Mouse (Mus musculus) natural killer cell, adult 2 months (primary cell): ENCODE measurements at regions not wholly inside any gene's neighbourhood (a gene's known extent, or its start where the extent isn't known, plus 50 kb on each side); places are given as distances from the start of the nearest gene placed in this dataset.
"Not testable (repeated sequence)": the region's sequence is repeated elsewhere in the genome, so short reads cannot be mapped to it uniquely, and the experiment has no call there.

Source experiments
- DNase-seq, 2 experiments: peaks; one replicate each; pipeline ENCODE4 v3.0.0; 2022; ENCODE audit warnings: low spot score in 2 of 2

- DNase-seq = no peak
Measured at GRCm38 (mm10) chr17:15247546-15248416, 128.9 kb downstream of the Dll1 start.

GRCm38 (mm10) chr17:15242976-15243635, 133.6 kb downstream of the Dll1 start:
- no peak for DNase-seq

DNA sequence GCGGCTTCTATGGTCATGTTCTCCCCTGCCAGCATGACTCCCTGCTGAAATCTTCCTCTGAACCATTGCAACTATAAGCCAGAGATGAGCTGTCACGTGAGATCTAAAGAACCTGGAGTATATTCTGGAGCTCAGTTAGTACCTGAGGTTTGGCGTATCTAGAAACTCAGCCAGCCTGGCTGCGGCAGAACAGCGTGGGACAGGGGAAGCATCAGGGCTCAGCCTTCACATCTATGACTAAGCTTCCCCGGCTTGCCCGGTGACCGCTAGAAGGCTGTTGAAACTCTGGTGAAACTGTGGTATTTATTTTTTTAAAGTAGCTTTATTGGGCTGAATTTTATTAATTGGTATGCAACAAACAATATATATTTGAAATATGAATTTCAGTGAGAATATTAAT, 134.3 kb downstream of the Dll1 start:
- no peak for DNase-seq

DNA sequence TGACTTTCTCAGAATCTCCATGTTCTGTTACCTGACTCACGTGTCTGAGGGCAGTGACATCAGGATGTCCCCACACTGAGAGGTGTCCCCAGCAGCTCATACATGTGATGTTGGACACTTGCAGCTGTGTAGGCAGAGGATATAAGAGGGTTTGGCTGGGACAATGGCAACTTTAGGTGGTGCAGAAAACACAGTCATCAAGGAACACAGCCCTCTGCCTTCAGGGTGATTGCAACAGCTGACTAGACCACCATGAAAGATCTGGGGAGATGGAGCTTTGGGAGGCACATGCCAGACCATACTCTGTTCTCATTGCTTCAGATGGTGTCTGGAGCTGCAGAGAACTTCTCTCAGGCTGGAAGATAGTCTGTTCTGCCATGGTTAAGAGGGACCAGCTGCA, 135.2 kb downstream of the Dll1 start:
- DNase-seq = no peak

DNA sequence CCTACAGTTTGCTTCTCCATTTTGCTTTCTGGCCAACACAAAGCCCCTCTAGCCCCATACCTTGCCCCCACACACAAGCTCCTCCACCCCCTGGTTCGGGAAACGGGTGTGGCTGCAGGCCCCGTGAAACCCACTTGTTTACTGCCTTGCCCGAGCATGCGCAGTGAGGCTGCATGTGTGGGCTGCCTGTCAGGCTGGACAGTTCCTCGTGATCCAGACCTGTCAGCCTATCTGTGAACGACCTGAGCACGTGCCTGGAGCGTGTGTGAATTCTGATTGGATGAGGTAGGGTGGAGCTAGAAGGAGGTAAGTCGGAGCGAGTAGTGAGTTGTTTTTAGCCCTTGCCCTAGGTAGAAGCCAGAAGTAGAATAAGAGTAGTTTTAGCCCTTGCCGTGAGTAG, 136.0 kb downstream of the Dll1 start:
- DNase-seq = not testable (repeated sequence)

- DNase-seq = no peak
Measured at GRCm38 (mm10) chr17:15240011-15240410, 136.7 kb downstream of the Dll1 start.

DNA sequence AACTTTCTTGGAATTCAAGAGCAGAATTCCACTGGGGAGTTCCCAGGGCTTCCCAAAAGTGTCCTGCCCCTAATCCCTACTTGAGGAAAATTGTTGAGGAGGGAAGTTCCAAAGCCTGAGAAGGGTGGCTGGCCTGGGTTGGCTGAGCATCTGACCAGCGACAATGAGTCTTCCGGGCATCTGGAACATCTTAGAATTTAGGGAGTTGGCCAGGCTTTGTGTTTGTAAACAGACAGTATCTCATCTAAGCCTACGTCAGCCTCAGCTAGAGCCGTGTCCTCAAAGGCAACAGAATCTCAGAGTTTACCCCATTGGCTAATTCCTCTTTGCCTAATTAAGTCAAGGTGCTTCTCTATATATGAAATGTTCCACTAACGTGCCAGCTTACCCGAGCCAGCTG, 141.6 kb downstream of the Dll1 start:
- no peak for DNase-seq

DNA sequence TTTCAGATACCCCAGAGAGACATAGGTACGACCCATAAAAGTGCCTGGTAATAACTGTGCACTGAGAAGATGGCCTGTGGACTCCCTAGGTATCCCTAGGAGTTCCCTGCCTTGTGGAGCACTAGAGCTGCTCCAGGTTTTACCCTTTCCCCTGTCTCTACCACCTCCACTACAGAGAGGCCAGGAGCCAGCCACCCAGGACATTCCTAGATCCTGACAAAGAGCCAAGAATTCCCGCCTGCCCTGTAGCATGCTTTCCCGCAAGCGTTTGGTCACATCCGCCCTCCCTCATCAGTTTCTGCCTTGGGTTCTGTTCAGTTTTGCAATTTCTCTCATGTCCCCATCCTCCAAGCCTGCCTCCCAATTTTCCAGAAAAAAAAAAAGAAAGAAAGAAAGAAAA, 145.5 kb downstream of the Dll1 start:
- DNase-seq = no peak

DNA sequence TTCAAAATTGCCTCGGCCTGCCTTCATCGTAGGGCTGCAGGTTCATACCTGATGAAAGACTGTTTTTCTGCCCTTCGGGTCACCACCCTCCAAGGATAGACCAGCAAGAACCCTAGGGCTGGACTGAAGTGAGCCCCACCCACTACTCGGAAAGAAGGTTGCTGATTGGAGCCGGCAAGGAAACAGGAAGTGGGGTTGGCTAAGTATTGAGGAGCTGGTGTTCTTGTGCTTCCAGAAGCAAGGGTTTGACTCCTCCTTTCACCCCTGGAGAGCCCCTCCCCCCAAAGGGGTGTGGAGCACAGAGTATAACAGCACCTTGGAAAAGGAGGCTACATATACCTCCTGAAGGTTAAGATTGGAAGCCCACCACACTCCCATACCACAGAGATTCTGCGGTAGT, 147.5 kb downstream of the Dll1 start:
- DNase-seq = no peak

GRCm38 (mm10) chr17:15228077-15228476, 148.6 kb downstream of the Dll1 start:
- no peak for DNase-seq

DNA sequence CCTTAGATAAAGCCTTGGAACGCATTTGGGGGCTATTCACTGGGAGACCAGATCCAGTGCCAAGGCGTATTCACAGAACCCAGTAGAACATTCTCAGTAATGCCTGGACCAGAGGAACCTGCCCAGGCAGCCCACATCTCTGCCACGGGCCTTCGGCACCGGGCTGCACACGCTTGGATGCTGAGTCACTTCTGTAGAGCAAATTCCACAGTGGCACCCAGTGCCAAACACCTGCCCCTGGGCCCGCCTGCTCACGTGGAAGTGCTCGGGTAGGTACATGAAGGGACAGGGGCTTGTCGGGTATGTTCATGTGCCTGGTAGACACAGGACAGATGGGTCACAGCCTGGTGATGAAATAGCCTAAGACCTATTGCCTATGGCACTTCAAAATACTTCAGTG, 152.8 kb downstream of the Dll1 start:
- no peak for DNase-seq

DNA sequence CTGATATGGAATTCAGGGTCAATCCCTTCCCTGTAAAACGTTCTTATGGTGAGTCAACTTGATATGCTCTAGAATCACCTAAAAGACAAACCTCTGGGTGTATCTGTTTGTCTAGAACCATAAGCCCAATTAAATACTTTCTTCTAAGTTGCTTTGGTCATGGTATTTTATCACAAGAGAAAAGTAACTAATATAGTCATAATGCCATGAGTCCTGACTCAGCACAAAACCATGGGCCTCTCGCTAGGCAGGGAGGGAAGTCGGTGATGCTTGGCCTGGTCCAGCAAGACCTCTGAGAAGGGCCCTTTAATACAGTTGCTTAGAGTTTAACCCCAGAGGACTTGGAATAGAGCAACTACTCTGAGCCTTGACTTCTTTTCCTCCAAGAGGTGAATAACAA, 153.7 kb downstream of the Dll1 start:
- DNase-seq = no peak

- DNase-seq = no peak
Measured at GRCm38 (mm10) chr17:15214157-15214685, 162.5 kb downstream of the Dll1 start.

GRCm38 (mm10) chr17:15208808-15209173, 167.5 kb upstream of the Gm3448 start:
- no peak for DNase-seq

GRCm38 (mm10) chr17:15208030-15208807, 166.9 kb upstream of the Gm3448 start:
- no peak for DNase-seq

DNA sequence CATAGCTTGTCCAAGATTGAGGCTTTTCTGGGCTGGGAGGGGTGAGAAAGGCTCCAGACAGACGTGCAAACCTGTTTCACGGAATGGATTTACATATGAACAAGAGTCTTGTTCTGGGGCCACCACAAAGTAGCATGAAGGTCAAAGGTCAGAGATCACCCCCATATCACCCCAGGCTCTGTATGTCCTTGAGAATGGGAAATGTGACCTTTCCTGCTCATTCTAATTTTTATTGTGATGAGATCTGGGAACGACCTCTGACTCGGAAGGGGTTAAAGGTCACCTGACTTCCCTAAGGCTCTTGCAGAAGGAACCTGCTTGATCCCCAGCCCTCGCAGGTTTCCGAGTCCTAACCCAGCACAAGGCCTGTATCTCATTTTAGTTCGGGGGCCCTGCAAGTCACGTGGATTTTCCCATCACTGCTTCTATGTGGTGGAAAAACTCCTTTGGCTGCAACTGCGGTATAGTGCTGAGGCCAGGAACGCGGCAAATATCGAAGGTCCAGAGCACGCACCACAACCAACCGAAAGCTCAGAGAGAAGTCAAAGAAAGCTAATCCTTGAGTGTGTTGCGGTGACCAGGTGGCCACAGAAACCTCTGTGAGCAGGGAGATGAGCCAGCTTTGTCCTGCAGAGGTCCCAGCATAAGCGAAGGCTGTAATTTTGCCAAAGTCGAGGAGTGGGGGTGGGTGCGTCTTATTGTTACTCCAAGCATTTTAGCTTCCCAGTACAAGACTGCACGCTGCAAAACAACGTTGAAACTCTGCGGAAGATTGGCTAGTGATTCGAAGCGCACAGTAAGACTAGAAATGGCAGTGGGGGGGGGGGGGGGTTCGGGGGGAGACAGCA, 166.1 kb upstream of the Gm3448 start:
- no peak for DNase-seq

DNA sequence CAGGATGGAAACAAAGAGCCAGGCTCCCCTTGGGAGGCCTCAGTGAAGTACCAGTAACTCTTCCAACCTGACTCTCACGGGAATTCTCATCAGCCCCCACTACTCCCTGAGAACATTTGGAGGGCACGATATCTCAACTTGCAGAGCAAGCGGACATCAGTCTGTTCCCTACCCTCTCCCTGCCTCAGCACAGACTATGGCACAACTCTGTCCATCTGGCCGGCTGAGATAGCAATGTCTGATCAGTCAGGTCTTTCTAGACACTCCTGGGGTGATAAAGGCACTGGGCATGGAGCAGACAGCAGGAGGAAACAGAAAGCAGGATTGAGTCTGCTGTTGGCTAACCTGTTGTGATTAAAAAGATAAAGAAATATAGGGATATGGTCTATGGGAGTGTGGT, 164.5 kb upstream of the Gm3448 start:
- DNase-seq = no peak

DNA sequence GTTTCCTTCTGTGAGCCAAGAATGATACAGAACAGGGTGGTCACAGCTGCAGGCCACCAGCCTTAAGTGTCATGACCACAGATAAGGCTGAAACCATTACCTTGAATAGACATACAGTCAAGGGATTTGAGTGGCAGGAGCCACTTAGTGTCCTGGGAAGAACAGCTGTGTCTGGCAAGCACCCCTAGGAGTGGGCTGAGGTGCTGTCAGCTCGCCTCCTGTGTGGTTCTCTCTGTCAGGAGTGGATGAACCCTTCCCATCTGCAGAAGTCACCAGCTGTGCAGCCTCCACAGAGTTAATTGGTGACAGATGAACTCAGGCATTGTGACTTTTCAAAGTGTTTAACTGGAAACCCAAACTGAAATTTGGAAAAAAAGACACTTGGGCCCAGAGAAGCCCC, 163.2 kb upstream of the Gm3448 start:
- DNase-seq = no peak

- DNase-seq = no peak
Measured at GRCm38 (mm10) chr17:15199235-15199634, 157.9 kb upstream of the Gm3448 start.

- DNase-seq = no peak
Measured at GRCm38 (mm10) chr17:15197361-15197760, 156.0 kb upstream of the Gm3448 start.

DNA sequence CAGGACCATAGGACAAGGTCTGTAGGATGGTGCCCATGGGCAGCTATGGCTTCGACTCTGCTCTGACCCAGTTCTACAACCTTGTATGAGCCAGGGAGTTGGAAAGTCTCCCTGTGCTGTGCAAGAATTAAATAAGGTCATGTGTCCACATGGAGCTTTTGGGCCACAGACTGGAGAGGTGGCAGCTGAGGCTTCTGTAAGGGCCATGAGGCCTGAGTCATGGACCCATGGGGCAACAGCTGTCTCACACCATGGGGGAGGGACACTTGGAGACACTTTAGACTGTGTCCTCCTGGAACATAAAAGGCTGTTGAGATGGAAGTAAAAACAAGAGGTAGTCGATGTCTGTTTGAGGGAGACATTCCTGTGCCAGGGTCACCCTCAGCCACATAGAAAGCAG, 154.5 kb upstream of the Gm3448 start:
- DNase-seq = no peak
